Mouse (Mus musculus): ENCODE data around the gene Sap18b.
"Not testable (repeated sequence)": the region's sequence is repeated elsewhere in the genome, so short reads cannot be mapped to it uniquely, and the experiment has no call there.

Sap18b gene

GRCm38 (mm10) chr8:95825162-95825561, at the start of gene Sap18b:
Gene Sap18b (plus strand): TSS chr8:95825346.
- CTCF ChIA-PET = not testable (repeated sequence)

- CTCF ChIA-PET = no interaction called here
Observed at GRCm38 (mm10) chr8:95781085-95781484, 44.1 kb upstream of the Sap18b start.

- CTCF ChIA-PET = interaction anchor here (1.0 kb wide), 1 partner anchor 71 kb away, joined by 3 read pairs; no protein-coding TSS in a partner anchor
Observed at GRCm38 (mm10) chr8:95781775-95782174, 43.4 kb upstream of the Sap18b start.

- CTCF ChIA-PET = interaction anchor here (1.0 kb wide), 1 partner anchor 70 kb away, joined by 3 read pairs; no protein-coding TSS in a partner anchor
Observed at GRCm38 (mm10) chr8:95782628-95783027, 42.5 kb upstream of the Sap18b start.

GRCm38 (mm10) chr8:95785591-95785990, 39.6 kb upstream of the Sap18b start:
- CTCF ChIA-PET = no interaction called here

GRCm38 (mm10) chr8:95795333-95796061, 29.6 kb upstream of the Sap18b start:
- CTCF ChIA-PET = not testable (repeated sequence)

- CTCF ChIA-PET = no interaction called here
Observed at GRCm38 (mm10) chr8:95799117-95799516, 26.0 kb upstream of the Sap18b start.

- CTCF ChIA-PET = no interaction called here
Observed at GRCm38 (mm10) chr8:95799891-95800290, 25.3 kb upstream of the Sap18b start.

- CTCF ChIA-PET = no interaction called here
Observed at GRCm38 (mm10) chr8:95800353-95800752, 24.8 kb upstream of the Sap18b start.

- CTCF ChIA-PET = no interaction called here
Observed at GRCm38 (mm10) chr8:95801476-95802064, 23.6 kb upstream of the Sap18b start.

GRCm38 (mm10) chr8:95802231-95802630, 22.9 kb upstream of the Sap18b start:
- CTCF ChIA-PET = no interaction called here

- CTCF ChIA-PET = no interaction called here
Observed at GRCm38 (mm10) chr8:95805482-95805881, 19.7 kb upstream of the Sap18b start.

- CTCF ChIA-PET = interaction anchor here (0.7 kb wide), 1 partner anchor 23 kb away, joined by 3 read pairs; no protein-coding TSS in a partner anchor
Observed at GRCm38 (mm10) chr8:95806461-95807191, 18.5 kb upstream of the Sap18b start.

GRCm38 (mm10) chr8:95807331-95807843, 17.8 kb upstream of the Sap18b start, which contains the start of gene Cnot1:
Gene Cnot1 (minus strand): TSS chr8:95807464.
- CTCF ChIA-PET = interaction anchor here (0.7 kb wide), 1 partner anchor 24 kb away, joined by 3 read pairs; no protein-coding TSS in a partner anchor

- CTCF ChIA-PET = no interaction called here
Observed at GRCm38 (mm10) chr8:95807861-95808260, 17.3 kb upstream of the Sap18b start.

- CTCF ChIA-PET = no interaction called here
Observed at GRCm38 (mm10) chr8:95808631-95809030, 16.5 kb upstream of the Sap18b start.

GRCm38 (mm10) chr8:95809116-95809515, 16.0 kb upstream of the Sap18b start:
- CTCF ChIA-PET = no interaction called here

GRCm38 (mm10) chr8:95810184-95810591, 15.0 kb upstream of the Sap18b start:
- CTCF ChIA-PET = interaction anchor here (0.6 kb wide), 2 partner anchors 86 to 933 kb away, joined by 3 to 18 read pairs; no protein-coding TSS in a partner anchor

- CTCF ChIA-PET = no interaction called here
Observed at GRCm38 (mm10) chr8:95816044-95816708, 9.0 kb upstream of the Sap18b start.

GRCm38 (mm10) chr8:95817597-95817996, 7.5 kb upstream of the Sap18b start:
- CTCF ChIA-PET = no interaction called here

- CTCF ChIA-PET = no interaction called here
Observed at GRCm38 (mm10) chr8:95818211-95818610, 6.9 kb upstream of the Sap18b start.

GRCm38 (mm10) chr8:95821266-95821665, 3.9 kb upstream of the Sap18b start:
- CTCF ChIA-PET = no interaction called here

All from spleen, embryonic (tissue).